Mouse (Mus musculus) MEL (cell line): ENCODE results near the gene Fabp2. TPM values are rescaled to one million over a fixed set of nuclear protein-coding genes. Genes with fewer than 3 reads are reported as not detected.
A peak's percentile ranks its signal among the peaks of the same experiment; 100 is the strongest.

Source experiments
- DNase-seq: peaks from one replicate; pipeline ENCODE4 v3.0.0; 2011; ENCODE audit warnings: low read depth, low spot score
- H3K27ac ChIP-seq: 2 replicates; pipeline ENCODE4 v1.5.1; 2012; ENCODE audit warnings: low read depth, mild to moderate bottlenecking, control low read depth, low read length, moderate library complexity; ENCODE audit not compliant: control insufficient read depth
- H3K27me3 ChIP-seq, 2 experiments: fragments of 150-350 bp in 1 of 2; sonication (generic) in 1 of 2; 2 replicates each; pipeline ENCODE4 v1.6.1; 2012; ENCODE audit warnings: low read length in 2 of 2, mild to moderate bottlenecking in 2 of 2, improper control_type of control experiment in 1 of 2, moderate library complexity in 1 of 2; ENCODE audit not compliant: insufficient read depth in 2 of 2, control insufficient read depth in 1 of 2
- H3K36me3 ChIP-seq, 2 experiments: 2 replicates each; pipeline ENCODE4 v1.6.1; 2012 to 2014; ENCODE audit warnings: low read length in 2 of 2, improper control_type of control experiment in 1 of 2, inconsistent platforms in 1 of 2, mild to moderate bottlenecking in 1 of 2; ENCODE audit not compliant: insufficient read depth in 2 of 2, control insufficient read depth in 1 of 2
- H3K4me1 ChIP-seq, 2 experiments: fragments of 150-350 bp in 1 of 2; sonication (generic) in 1 of 2; 2 replicates each; pipeline ENCODE4 v1.6.1; 2012; ENCODE audit warnings: low read length in 2 of 2, improper control_type of control experiment in 1 of 2, mild to moderate bottlenecking in 1 of 2; ENCODE audit not compliant: insufficient read depth in 2 of 2, control insufficient read depth in 1 of 2
- H3K4me3 ChIP-seq, 2 experiments: fragments of 150-350 bp in 1 of 2; sonication (generic) in 1 of 2; 2 replicates each; pipeline ENCODE4 v1.5.1; 2012; ENCODE audit warnings: low read depth in 2 of 2, low read length in 2 of 2, mild to moderate bottlenecking in 2 of 2, moderate library complexity in 2 of 2, control low read depth in 1 of 2, improper control_type of control experiment in 1 of 2; ENCODE audit not compliant: control insufficient read depth in 1 of 2, insufficient read depth in 1 of 2
- H3K79me2 ChIP-seq: 2 replicates; pipeline ENCODE4 v1.6.1; 2012; ENCODE audit warnings: mild to moderate bottlenecking, low read length, moderate library complexity; ENCODE audit not compliant: control insufficient read depth, poor library complexity, insufficient read depth
- H3K9ac ChIP-seq: 2 replicates; pipeline ENCODE4 v1.6.1; 2012; ENCODE audit warnings: low read depth, mild to moderate bottlenecking, control low read depth, low read length, moderate library complexity; ENCODE audit not compliant: control insufficient read depth, poor library complexity, severe bottlenecking
- H3K9me3 ChIP-seq: fragments of 150-350 bp; sonication (generic); replicated peaks from 2 replicates; pipeline ENCODE4 v1.6.1; 2012; ENCODE audit warnings: mild to moderate bottlenecking, low read length, improper control_type of control experiment, moderate library complexity; ENCODE audit not compliant: insufficient read depth
- BHLHE40 ChIP-seq: IDR thresholded peaks from 2 replicates; pipeline ENCODE4 v1.6.1; 2012; ENCODE audit warnings: low read depth, mild to moderate bottlenecking, inconsistent platforms, low read length, improper control_type of control experiment, borderline replicate concordance
- CHD1 ChIP-seq: IDR thresholded peaks from 2 replicates; pipeline ENCODE4 v1.6.1; 2012; ENCODE audit warnings: low read depth, mild to moderate bottlenecking, inconsistent platforms, low read length, improper control_type of control experiment
- CHD2 ChIP-seq: IDR thresholded peaks from 2 replicates; pipeline ENCODE4 v1.6.1; 2011; ENCODE audit warnings: low read length, improper control_type of control experiment
- CTCF ChIP-seq, 3 experiments: IDR thresholded peaks in 2 of 3; conservative IDR thresholded peaks in 1 of 3; 2 replicates each; pipeline ENCODE4 v1.5.1; 2011 to 2012; ENCODE audit warnings: low read length in 3 of 3, low read depth in 2 of 3, mild to moderate bottlenecking in 2 of 3, improper control_type of control experiment in 1 of 3, inconsistent platforms in 1 of 3, mixed read lengths in 1 of 3, moderate library complexity in 1 of 3; ENCODE audit not compliant: control insufficient read depth in 1 of 3, insufficient read depth in 1 of 3, poor library complexity in 1 of 3, severe bottlenecking in 1 of 3
- E2F4 ChIP-seq: IDR thresholded peaks from 2 replicates; pipeline ENCODE4 v1.6.1; 2011; ENCODE audit warnings: low read depth, low read length, improper control_type of control experiment, borderline replicate concordance
- ELF1 ChIP-seq: IDR thresholded peaks from 2 replicates; pipeline ENCODE4 v1.6.1; 2014; ENCODE audit warnings: low read depth, mild to moderate bottlenecking, inconsistent platforms, low read length, improper control_type of control experiment, moderate library complexity
- EP300 ChIP-seq, 2 experiments: IDR thresholded peaks; 2 replicates each; pipeline ENCODE4 v1.6.1; 2011; ENCODE audit warnings: improper control_type of control experiment in 2 of 2, low read length in 2 of 2, low read depth in 1 of 2, mild to moderate bottlenecking in 1 of 2
- ETS1 ChIP-seq: IDR thresholded peaks from 2 replicates; pipeline ENCODE4 v1.6.1; 2012; ENCODE audit warnings: low read depth, mild to moderate bottlenecking, inconsistent platforms, low read length, improper control_type of control experiment, moderate library complexity
- GABPA ChIP-seq: IDR thresholded peaks from 2 replicates; pipeline ENCODE4 v1.6.1; 2012; ENCODE audit warnings: low read depth, mild to moderate bottlenecking, inconsistent platforms, low read length, improper control_type of control experiment, moderate library complexity
- HCFC1 ChIP-seq: IDR thresholded peaks from 2 replicates; pipeline ENCODE4 v1.6.1; 2012; ENCODE audit warnings: low read depth, mild to moderate bottlenecking, inconsistent platforms, low read length, improper control_type of control experiment, moderate library complexity
- MAFK ChIP-seq: IDR thresholded peaks from 2 replicates; pipeline ENCODE4 v1.6.1; 2011; ENCODE audit warnings: low read depth, mild to moderate bottlenecking, low read length, improper control_type of control experiment, borderline replicate concordance
- MAX ChIP-seq: IDR thresholded peaks from 2 replicates; pipeline ENCODE4 v1.6.1; 2011; ENCODE audit warnings: low read length, improper control_type of control experiment
- MAZ ChIP-seq: IDR thresholded peaks from 2 replicates; pipeline ENCODE4 v1.6.1; 2012; ENCODE audit warnings: low read depth, mild to moderate bottlenecking, inconsistent platforms, low read length, improper control_type of control experiment
- MEF2A ChIP-seq: IDR thresholded peaks from 2 replicates; pipeline ENCODE4 v1.6.1; 2014; ENCODE audit warnings: low read depth, mild to moderate bottlenecking, inconsistent platforms, low read length, improper control_type of control experiment; ENCODE audit not compliant: poor library complexity, insufficient replicate concordance, severe bottlenecking; ENCODE audit errors: extremely low read depth
- MXI1 ChIP-seq: IDR thresholded peaks from 2 replicates; pipeline ENCODE4 v1.6.1; 2011; ENCODE audit warnings: mild to moderate bottlenecking, low read depth, low read length, improper control_type of control experiment
- MYC ChIP-seq: IDR thresholded peaks from 2 replicates; pipeline ENCODE4 v1.6.1; 2011; ENCODE audit warnings: low read depth, mild to moderate bottlenecking, low read length, improper control_type of control experiment, moderate library complexity
- NELFE ChIP-seq: IDR thresholded peaks from 2 replicates; pipeline ENCODE4 v1.6.1; 2011; ENCODE audit warnings: low read depth, low read length, improper control_type of control experiment
- NRF1 ChIP-seq: IDR thresholded peaks from 2 replicates; pipeline ENCODE4 v1.6.1; 2014; ENCODE audit warnings: low read depth, mild to moderate bottlenecking, inconsistent platforms, low read length, improper control_type of control experiment, moderate library complexity; ENCODE audit not compliant: poor library complexity, insufficient read depth, severe bottlenecking
- POLR2A ChIP-seq, 2 experiments: IDR thresholded peaks; 2 replicates each; pipeline ENCODE4 v1.6.1; 2011 to 2012; ENCODE audit warnings: low read length in 2 of 2, mild to moderate bottlenecking in 2 of 2, control low read depth in 1 of 2, improper control_type of control experiment in 1 of 2, low read depth in 1 of 2, moderate library complexity in 1 of 2; ENCODE audit not compliant: control insufficient read depth in 1 of 2, insufficient read depth in 1 of 2, poor library complexity in 1 of 2
- POLR2AphosphoS2 ChIP-seq: IDR thresholded peaks from 2 replicates; pipeline ENCODE4 v1.6.1; 2011; ENCODE audit warnings: low read length, improper control_type of control experiment
- POLR2AphosphoS5 ChIP-seq: IDR thresholded peaks from 2 replicates; pipeline ENCODE4 v1.6.1; 2012; ENCODE audit warnings: low read depth, borderline replicate concordance, mild to moderate bottlenecking, inconsistent platforms, low read length, moderate library complexity, mixed read lengths
- RAD21 ChIP-seq: IDR thresholded peaks from 2 replicates; pipeline ENCODE4 v1.6.1; 2011; ENCODE audit warnings: mild to moderate bottlenecking, low read depth, low read length, improper control_type of control experiment
- RCOR1 ChIP-seq: IDR thresholded peaks from 2 replicates; pipeline ENCODE4 v1.6.1; 2012; ENCODE audit warnings: low read depth, mild to moderate bottlenecking, inconsistent platforms, low read length, improper control_type of control experiment
- SIN3A ChIP-seq: IDR thresholded peaks from 2 replicates; pipeline ENCODE4 v1.6.1; 2012; ENCODE audit warnings: low read length, improper control_type of control experiment, inconsistent platforms
- TAL1 ChIP-seq: IDR thresholded peaks from 2 replicates; pipeline ENCODE4 v1.6.1; 2012; ENCODE audit warnings: mild to moderate bottlenecking, inconsistent platforms, low read length, moderate library complexity, mixed read lengths
- TCF12 ChIP-seq: IDR thresholded peaks from 2 replicates; pipeline ENCODE4 v1.6.1; 2014; ENCODE audit warnings: low read depth, mild to moderate bottlenecking, inconsistent platforms, low read length, improper control_type of control experiment, moderate library complexity
- UBTF ChIP-seq: IDR thresholded peaks from 2 replicates; pipeline ENCODE4 v1.6.1; 2012; ENCODE audit warnings: low read depth, mild to moderate bottlenecking, inconsistent platforms, low read length, improper control_type of control experiment, moderate library complexity, borderline replicate concordance; ENCODE audit not compliant: insufficient read depth
- USF1 ChIP-seq: IDR thresholded peaks from 2 replicates; pipeline ENCODE4 v1.6.1; 2014; ENCODE audit warnings: low read depth, mild to moderate bottlenecking, inconsistent platforms, low read length, improper control_type of control experiment, moderate library complexity
- USF2 ChIP-seq, 2 experiments: IDR thresholded peaks; 2 replicates each; pipeline ENCODE4 v1.6.1; 2011 to 2012; ENCODE audit warnings: improper control_type of control experiment in 2 of 2, low read length in 2 of 2, borderline replicate concordance in 1 of 2, inconsistent platforms in 1 of 2, low read depth in 1 of 2, mild to moderate bottlenecking in 1 of 2; ENCODE audit not compliant: insufficient read depth in 1 of 2
- ZC3H11A ChIP-seq: IDR thresholded peaks from 2 replicates; pipeline ENCODE4 v1.6.1; 2012; ENCODE audit warnings: low read depth, mild to moderate bottlenecking, inconsistent platforms, low read length, improper control_type of control experiment
- ZKSCAN1 ChIP-seq: IDR thresholded peaks from 2 replicates; pipeline ENCODE4 v1.6.1; 2012; ENCODE audit warnings: low read depth, mild to moderate bottlenecking, inconsistent platforms, low read length, improper control_type of control experiment, moderate library complexity
- ZMIZ1 ChIP-seq: IDR thresholded peaks from 2 replicates; pipeline ENCODE4 v1.6.1; 2012; ENCODE audit warnings: low read depth, mild to moderate bottlenecking, inconsistent platforms, low read length, improper control_type of control experiment, moderate library complexity
- ZNF384 ChIP-seq: IDR thresholded peaks from 2 replicates; pipeline ENCODE4 v1.6.1; 2012; ENCODE audit warnings: low read depth, mild to moderate bottlenecking, inconsistent platforms, low read length, improper control_type of control experiment
- polyA plus RNA-seq, 2 experiments: library from polyadenylated mRNA; stranded (reverse) in 1 of 2; unstranded in 1 of 2; fragments of >175 nt in 1 of 2; fragments of >200 nt in 1 of 2; gene quantifications; 2 replicates each; pipeline versions ENCODE4 v1.2.1 to v1.2.4; 2012; ENCODE audit warnings: low replicate concordance in 2 of 2, low read depth in 1 of 2; ENCODE audit not compliant: insufficient read length in 2 of 2, insufficient read depth in 1 of 2, missing spikeins in 1 of 2
- total RNA-seq: library from RNA; depleted of rRNA; stranded (reverse); fragments of 300-350 nt; gene quantifications from 2 replicates; pipeline ENCODE4 v1.2.3, GENCODE M21; 2012

Gene Fabp2
- total and polyA plus RNA-seq, 3 experiments, result not detected

DNA sequence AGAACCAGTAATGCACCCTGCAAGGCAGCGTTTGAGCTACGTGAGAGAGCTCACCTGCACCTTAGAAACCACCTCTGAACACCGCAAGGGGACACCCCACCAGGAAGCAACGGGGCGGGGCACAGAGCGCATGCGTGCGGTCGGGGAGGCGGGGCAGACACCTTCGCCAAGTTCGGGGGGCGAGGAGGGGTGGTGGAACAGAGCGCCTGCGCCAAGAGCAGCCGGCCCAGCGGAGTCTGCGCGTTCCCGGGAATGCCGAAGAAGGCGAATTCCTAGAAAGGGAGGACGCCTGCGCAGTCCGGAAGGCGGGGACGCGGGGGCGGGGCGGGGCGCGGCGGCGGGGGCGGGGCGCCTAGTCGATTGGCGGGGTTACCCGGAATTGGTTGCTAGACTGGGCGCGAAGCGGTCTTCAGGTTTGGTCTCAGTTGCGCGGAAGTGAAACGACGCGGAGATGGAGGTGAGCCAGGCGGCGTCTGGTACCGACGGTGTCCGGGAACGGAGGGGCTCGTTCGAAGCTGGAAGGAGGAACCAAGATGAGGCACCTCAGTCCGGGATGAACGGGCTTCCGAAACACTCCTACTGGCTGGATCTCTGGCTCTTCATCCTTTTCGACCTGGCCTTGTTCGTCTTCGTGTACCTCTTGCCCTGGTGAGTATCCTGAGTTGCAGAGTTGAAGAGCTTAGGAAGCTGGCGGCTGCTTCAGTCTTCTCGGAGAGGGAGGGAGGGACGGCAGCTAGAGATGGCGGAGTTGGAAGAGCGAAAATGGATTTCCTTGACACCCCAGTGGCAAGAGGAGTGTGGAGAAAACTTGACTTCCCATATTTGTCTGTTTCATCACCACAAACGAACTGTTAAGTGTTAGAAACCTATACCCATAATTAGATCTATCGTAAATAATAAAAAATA, 29.4 kb downstream of the Fabp2 start, which contains the start of gene 1810037I17Rik:
Gene 1810037I17Rik (plus strand): TSS at position 195 of the 906 bp plus-strand sequence.
- peaks cover 0 to 26% of the 10 kb centered on the region in 2 experiments; a peak in 2 of 4 replicates for H3K36me3 ChIP-seq
- peak within 1 kb of the TSS; percentile 73 for H3K27ac ChIP-seq
- H3K79me2 ChIP-seq, result peaks cover 9% of the 10 kb centered on the region
- no peaks in the 10 kb centered on the region for H3K9me3 ChIP-seq
- peak; percentile 95 for DNase-seq
- no peaks in the 10 kb centered on the region for H3K27me3 ChIP-seq
- H3K4me3 ChIP-seq, result peak within 1 kb of the TSS; percentile 77 to 100
- peaks cover 15 to 22% of the 10 kb centered on the region in 2 experiments for H3K4me1 ChIP-seq
- peak within 1 kb of the TSS; percentile 74 for H3K9ac ChIP-seq
- TF ChIP-seq MYC (no peak), ZMIZ1 (peak; percentile 62; the same call in 1 of the 2 replicates), EP300 (IDR thresholded peaks at IDR 0.05; ENCODE audit: low read depth in 1 of 2, low read length in 2 of 2) (no peak), MAX (peak; percentile 74), POLR2AphosphoS2 (peak; percentile 57; the same call in 1 of the 2 replicates), CHD2 (no peak), TAL1 (no peak), ZKSCAN1 (no peak), GABPA (no peak), ELF1 (peak; percentile 64), NRF1 (peak; percentile 94), SIN3A (peak; percentile 61; the same call in 1 of the 2 replicates), USF1 (0 out of 2 replicates have a peak, but pooled peaks have one; percentile 22), TCF12 (0 out of 2 replicates have a peak, but pooled peaks have one; percentile 8), RAD21 (no peak), POLR2A (IDR thresholded peaks at IDR 0.05; ENCODE audit: control insufficient read depth in 1 of 2, insufficient read depth in 1 of 2, low read depth in 1 of 2, low read length in 2 of 2, poor library complexity in 1 of 2) (peak; percentile 65 to 66; a peak in 2 of 4 replicates), POLR2AphosphoS5 (no peak), MAZ (peak; percentile 78; the same call in 1 of the 2 replicates), NELFE (peak; percentile 70), UBTF (no peak), RCOR1 (0 out of 2 replicates have a peak, but pooled peaks have one; percentile 39), ETS1 (peak; percentile 16; the same call in 1 of the 2 replicates), MAFK (no peak), BHLHE40 (0 out of 2 replicates have a peak, but pooled peaks have one; percentile 7), ZNF384 (no peak), CHD1 (no peak), USF2 (IDR thresholded peaks at IDR 0.05; ENCODE audit: borderline replicate concordance in 1 of 2, insufficient read depth in 1 of 2, low read depth in 1 of 2, low read length in 2 of 2) (no peak), MXI1 (0 out of 2 replicates have a peak, but pooled peaks have one; percentile 20), HCFC1 (peak; percentile 70; the same call in 1 of the 2 replicates), E2F4 (no peak), CTCF (IDR thresholded peaks at IDR 0.05 in 2 of 3, conservative IDR thresholded peaks at IDR 0.05 in 1 of 3; ENCODE audit: control insufficient read depth in 1 of 3, insufficient read depth in 1 of 3, low read depth in 2 of 3, low read length in 3 of 3, poor library complexity in 1 of 3, severe bottlenecking in 1 of 3) (peak in 2 of 3 experiments; percentile 12 to 27; a peak in 2 of 6 replicates), MEF2A (no peak), ZC3H11A (no peak)
